Mouse (Mus musculus): Measurements from ENCODE around the gene Dennd2a. TPM values are rescaled to one million over a fixed set of nuclear protein-coding genes. Genes with fewer than 3 reads are reported as not detected.

The Dennd2a gene
- polyA plus RNA-seq, 1 experiment: 8.4 TPM

- TF ChIP-seq USF1 (IDR thresholded peaks at IDR 0.05; ENCODE audit: low read depth): no peak
- no peak for TF ChIP-seq TCF12 (IDR thresholded peaks at IDR 0.05; ENCODE audit: insufficient read depth, poor library complexity, severe bottlenecking)
- TF ChIP-seq REST (IDR thresholded peaks at IDR 0.05; ENCODE audit: insufficient read depth, insufficient read length): no peak
- no peak for TF ChIP-seq MYOG (IDR thresholded peaks at IDR 0.05; ENCODE audit: control insufficient read depth in 1 of 3, insufficient read depth in 1 of 3, insufficient read length in 2 of 3, low read depth in 2 of 3)
- TF ChIP-seq MAX (IDR thresholded peaks at IDR 0.05; ENCODE audit: low read depth): no peak
- no peak for TF ChIP-seq TCF3 (IDR thresholded peaks at IDR 0.05; ENCODE audit: insufficient read length, low read depth)
- no peak for TF ChIP-seq POLR2AphosphoS2 (IDR thresholded peaks at IDR 0.05; ENCODE audit: insufficient read length, low read depth)
- no peak overlapping the region for H3ac ChIP-seq (ENCODE audit: control insufficient read depth, insufficient read length)
- H3K36me3 ChIP-seq (ENCODE audit: control insufficient read depth, insufficient read depth): no peaks in the 10 kb centered on the region
- no peak overlapping the region for H3K4me3 ChIP-seq
- H3K79me2 ChIP-seq (ENCODE audit: control insufficient read depth, insufficient read depth): no peaks in the 10 kb centered on the region
- no peaks in the 10 kb centered on the region for H3K27me3 ChIP-seq (ENCODE audit: control insufficient read depth, insufficient read depth, insufficient read length)
- H3K4me2 ChIP-seq (ENCODE audit: low read depth): no peak overlapping the region
Observed at GRCm38 (mm10) chr6:39427276-39428003, 130.2 kb downstream of the Dennd2a start.

- TF ChIP-seq USF1 (IDR thresholded peaks at IDR 0.05; ENCODE audit: low read depth) (no peak), REST (IDR thresholded peaks at IDR 0.05; ENCODE audit: insufficient read depth, insufficient read length) (no peak), POLR2A (IDR thresholded peaks at IDR 0.05; ENCODE audit: insufficient read length, low read depth) (no peak), MAX (IDR thresholded peaks at IDR 0.05; ENCODE audit: low read depth) (no peak), CEBPB (IDR thresholded peaks at IDR 0.05; ENCODE audit: insufficient read depth, poor library complexity, severe bottlenecking) (no peak), MYOG (IDR thresholded peaks at IDR 0.05; ENCODE audit: control insufficient read depth in 1 of 3, insufficient read depth in 1 of 3, insufficient read length in 2 of 3, low read depth in 2 of 3) (no peak), E2F4 (IDR thresholded peaks at IDR 0.05; ENCODE audit: insufficient read depth) (no peak), POLR2AphosphoS2 (IDR thresholded peaks at IDR 0.05; ENCODE audit: insufficient read length, low read depth) (no peak), SRF (IDR thresholded peaks at IDR 0.05; ENCODE audit: control insufficient read depth, insufficient read length, low read depth) (no peak), TCF3 (IDR thresholded peaks at IDR 0.05; ENCODE audit: insufficient read length, low read depth) (no peak)
- Histone ChIP-seq H3K79me2 (ENCODE audit: control insufficient read depth, insufficient read depth) (no peaks in the 10 kb centered on the region), H3K36me3 (ENCODE audit: control insufficient read depth, insufficient read depth) (no peaks in the 10 kb centered on the region), H3K4me3 (no peak overlapping the region), H3ac (ENCODE audit: control insufficient read depth, insufficient read length) (no peak overlapping the region), H3K4me2 (ENCODE audit: low read depth) (no peak overlapping the region), H3K27me3 (ENCODE audit: control insufficient read depth, insufficient read depth, insufficient read length) (no peaks in the 10 kb centered on the region)
Observed at GRCm38 (mm10) chr6:39426725-39427124, 130.9 kb downstream of the Dennd2a start.

GRCm38 (mm10) chr6:39425181-39425580 is 132.5 kb downstream of the Dennd2a start:
- H3K27me3 ChIP-seq (ENCODE audit: control insufficient read depth, insufficient read depth, insufficient read length): no peaks in the 10 kb centered on the region
- TF ChIP-seq POLR2A (IDR thresholded peaks at IDR 0.05; ENCODE audit: insufficient read length, low read depth) (no peak), TCF12 (IDR thresholded peaks at IDR 0.05; ENCODE audit: insufficient read depth, poor library complexity, severe bottlenecking) (no peak), MAX (IDR thresholded peaks at IDR 0.05; ENCODE audit: low read depth) (no peak), E2F4 (IDR thresholded peaks at IDR 0.05; ENCODE audit: insufficient read depth) (no peak), POLR2AphosphoS2 (IDR thresholded peaks at IDR 0.05; ENCODE audit: insufficient read length, low read depth) (no peak), REST (IDR thresholded peaks at IDR 0.05; ENCODE audit: insufficient read depth, insufficient read length) (no peak), MYOD1 (IDR thresholded peaks at IDR 0.05; ENCODE audit: control insufficient read depth in 1 of 3, insufficient read length in 2 of 3, low read depth in 2 of 3) (no peak), SRF (IDR thresholded peaks at IDR 0.05; ENCODE audit: control insufficient read depth, insufficient read length, low read depth) (no peak), CEBPB (IDR thresholded peaks at IDR 0.05; ENCODE audit: insufficient read depth, poor library complexity, severe bottlenecking) (no peak), MYOG (IDR thresholded peaks at IDR 0.05; ENCODE audit: control insufficient read depth in 1 of 3, insufficient read depth in 1 of 3, insufficient read length in 2 of 3, low read depth in 2 of 3) (no peak), USF1 (IDR thresholded peaks at IDR 0.05; ENCODE audit: low read depth) (no peak), TCF3 (IDR thresholded peaks at IDR 0.05; ENCODE audit: insufficient read length, low read depth) (no peak)
- no peaks in the 10 kb centered on the region for H3K79me2 ChIP-seq (ENCODE audit: control insufficient read depth, insufficient read depth)
- no peak overlapping the region for H3K4me2 ChIP-seq (ENCODE audit: low read depth)
- H3K36me3 ChIP-seq (ENCODE audit: control insufficient read depth, insufficient read depth): no peaks in the 10 kb centered on the region
- H3K4me3 ChIP-seq: no peak overlapping the region
- H3ac ChIP-seq (ENCODE audit: control insufficient read depth, insufficient read length): no peak overlapping the region

GRCm38 (mm10) chr6:39423686-39424085 is 134.0 kb downstream of the Dennd2a start:
- Histone ChIP-seq H3K36me3 (ENCODE audit: control insufficient read depth, insufficient read depth) (no peaks in the 10 kb centered on the region), H3K79me2 (ENCODE audit: control insufficient read depth, insufficient read depth) (no peaks in the 10 kb centered on the region), H3ac (ENCODE audit: control insufficient read depth, insufficient read length) (no peak overlapping the region), H3K27me3 (ENCODE audit: control insufficient read depth, insufficient read depth, insufficient read length) (no peaks in the 10 kb centered on the region), H3K4me3 (no peak overlapping the region), H3K4me2 (ENCODE audit: low read depth) (no peak overlapping the region)
- TF ChIP-seq TCF12 (IDR thresholded peaks at IDR 0.05; ENCODE audit: insufficient read depth, poor library complexity, severe bottlenecking) (no peak), E2F4 (IDR thresholded peaks at IDR 0.05; ENCODE audit: insufficient read depth) (no peak), POLR2A (IDR thresholded peaks at IDR 0.05; ENCODE audit: insufficient read length, low read depth) (no peak), POLR2AphosphoS2 (IDR thresholded peaks at IDR 0.05; ENCODE audit: insufficient read length, low read depth) (no peak), MAX (IDR thresholded peaks at IDR 0.05; ENCODE audit: low read depth) (no peak), SRF (IDR thresholded peaks at IDR 0.05; ENCODE audit: control insufficient read depth, insufficient read length, low read depth) (no peak), USF1 (IDR thresholded peaks at IDR 0.05; ENCODE audit: low read depth) (no peak), REST (IDR thresholded peaks at IDR 0.05; ENCODE audit: insufficient read depth, insufficient read length) (no peak), CEBPB (IDR thresholded peaks at IDR 0.05; ENCODE audit: insufficient read depth, poor library complexity, severe bottlenecking) (no peak), TCF3 (IDR thresholded peaks at IDR 0.05; ENCODE audit: insufficient read length, low read depth) (no peak), MYOD1 (IDR thresholded peaks at IDR 0.05; ENCODE audit: control insufficient read depth in 1 of 3, insufficient read length in 2 of 3, low read depth in 2 of 3) (no peak), MYOG (IDR thresholded peaks at IDR 0.05; ENCODE audit: control insufficient read depth in 1 of 3, insufficient read depth in 1 of 3, insufficient read length in 2 of 3, low read depth in 2 of 3) (no peak)
